Mouse (Mus musculus) heart, postnatal 0 days (tissue): ENCODE measurements at regions not wholly inside any gene's neighbourhood (a gene's known extent, or its start where the extent isn't known, plus 50 kb on each side); places are given as distances from the start of the nearest gene placed in this dataset.

Experiments
- CTCF ChIP-seq: IDR thresholded peaks from 2 replicates; pipeline ENCODE4 v1.5.1; 2016; ENCODE audit warnings: antibody characterized with exemption, control low read depth, low read depth
- EP300 ChIP-seq: IDR thresholded peaks from 2 replicates; pipeline ENCODE4 v1.6.1; 2016; ENCODE audit warnings: antibody characterized with exemption, low read depth

DNA sequence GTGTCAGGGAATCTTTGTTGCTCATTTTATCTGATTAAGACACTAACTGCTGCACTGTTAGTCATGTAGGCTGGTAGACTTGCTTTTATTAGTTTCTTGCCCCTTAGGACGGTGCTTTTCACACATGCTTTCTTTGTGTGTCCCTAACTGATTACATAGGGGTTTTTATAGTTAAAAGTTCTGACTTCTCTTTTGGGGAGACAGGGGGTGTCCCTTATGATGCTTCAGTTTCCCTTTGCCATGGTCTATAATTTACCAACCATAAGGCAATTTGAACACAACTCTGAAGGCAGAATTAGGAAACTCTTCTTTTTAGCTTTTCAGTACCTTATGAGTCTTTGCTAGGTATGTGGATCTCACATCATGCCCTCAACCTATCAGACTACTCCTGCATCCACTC, 239.8 kb upstream of the Pfkp start:
- TF ChIP-seq CTCF (no peak), EP300 (no peak)
